Mouse (Mus musculus) spleen, adult 2 months (tissue): ENCODE data around the gene Kalrn.

Experiments
- CTCF ChIP-seq: fragments of 200-500 bp; IDR thresholded peaks from 2 replicates; pipeline ENCODE4 v1.5.1; 2011; ENCODE audit warnings: mild to moderate bottlenecking, inconsistent platforms; ENCODE audit not compliant: insufficient read depth, insufficient read length, insufficient replicate concordance; ENCODE audit errors: extremely low read depth
- POLR2A ChIP-seq: fragments of 200-500 bp; IDR thresholded peaks from 2 replicates; pipeline ENCODE4 v1.6.1; 2011; ENCODE audit warnings: low read depth, low read length, inconsistent platforms

DNA sequence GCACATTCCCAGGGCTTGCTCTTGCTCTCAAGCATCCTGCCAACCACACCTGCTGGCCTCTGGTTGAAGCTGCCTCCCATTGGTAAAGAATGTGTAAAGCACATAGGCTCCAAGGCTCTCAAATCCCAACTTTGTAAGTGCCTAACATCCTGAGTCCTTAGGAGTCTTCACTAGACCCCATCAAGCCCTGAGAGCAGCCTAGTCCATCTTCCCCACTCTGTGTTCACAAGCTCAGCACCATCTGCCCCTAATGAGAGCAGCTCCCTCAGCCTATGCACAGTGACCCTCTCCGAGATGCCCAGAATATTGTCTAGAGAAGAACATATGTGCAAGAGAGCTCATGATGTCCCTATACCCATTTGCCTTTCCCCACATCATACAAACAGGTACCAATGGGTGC, 78.6 kb downstream of the Kalrn start:
- TF ChIP-seq POLR2A (no peak), CTCF (no peak)
